8 mouse cellular contexts compared by ENCODE assay signal in the genomic region with DNA sequence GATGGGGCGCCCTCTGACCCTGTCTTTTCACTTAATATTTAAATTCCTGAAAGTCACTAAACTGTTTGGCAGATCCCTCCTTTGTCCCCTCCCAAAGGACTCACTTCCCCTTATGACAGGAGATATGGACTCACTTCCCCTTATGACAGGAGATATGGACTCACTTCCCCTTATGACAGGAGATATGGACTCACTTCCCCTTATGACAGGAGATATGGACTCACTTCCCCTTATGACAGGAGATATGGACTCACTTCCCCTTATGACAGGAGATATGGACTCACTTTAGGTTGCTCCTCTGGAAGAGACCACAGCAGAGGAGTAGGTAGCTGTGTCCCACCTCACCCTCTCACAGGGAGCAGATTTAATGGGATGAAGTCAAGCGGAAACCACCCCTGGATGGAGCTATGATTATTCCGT.
DNase-seq lines count a peak whose midpoint lies in the region; ATAC-seq and TF ChIP-seq lines count a peak whose summit lies in the region.
"Not testable (repeated sequence)": the region's sequence is repeated elsewhere in the genome, so short reads cannot be mapped to it uniquely, and the experiment has no call there.

No protein-coding gene starts in this region.

- not testable (repeated sequence) for H3K36me3 ChIP-seq in CH12.LX (replicated peaks in 1 of 2; ENCODE audit: control insufficient read depth in 1 of 2, insufficient read depth in 1 of 2, low read length in 1 of 2); embryonic facial prominence, embryonic 12.5 days; forebrain, postnatal 0 days (ENCODE audit: insufficient read depth); intestine, embryonic 16.5 days (ENCODE audit: control insufficient read depth, insufficient read depth, low read length); lung, embryonic 14.5 days (ENCODE audit: insufficient read depth); midbrain, postnatal 0 days (ENCODE audit: insufficient read depth, low read length); stomach, embryonic 16.5 days (ENCODE audit: control insufficient read depth, insufficient read depth, low read length)
- peaks cover 20% of the 10 kb centered on the region for H3K36me3 ChIP-seq in limb, embryonic 13.5 days

- not testable (repeated sequence) for H3K4me1 ChIP-seq in CH12.LX (ENCODE audit: control insufficient read depth in 1 of 2, insufficient read depth in 2 of 2); forebrain, postnatal 0 days (ENCODE audit: insufficient read depth); midbrain, postnatal 0 days (ENCODE audit: insufficient read depth, low read length)
- H3K4me1 ChIP-seq in embryonic facial prominence, embryonic 12.5 days: peaks cover 50% of the 10 kb centered on the region
- H3K4me1 ChIP-seq in intestine, embryonic 16.5 days (ENCODE audit: control insufficient read depth, insufficient read depth, low read length): peaks cover 40% of the 10 kb centered on the region
- H3K4me1 ChIP-seq in limb, embryonic 13.5 days: peaks cover 58% of the 10 kb centered on the region
- H3K4me1 ChIP-seq in lung, embryonic 14.5 days (ENCODE audit: insufficient read depth): peaks cover 17% of the 10 kb centered on the region; the same call in 1 of the 2 replicates
- peaks cover 32% of the 10 kb centered on the region for H3K4me1 ChIP-seq in stomach, embryonic 16.5 days (ENCODE audit: control insufficient read depth, insufficient read depth, low read length)

- not testable (repeated sequence) for H3K4me2 ChIP-seq in CH12.LX (ENCODE audit: insufficient read depth, low read depth, poor library complexity, severe bottlenecking); intestine, embryonic 16.5 days (ENCODE audit: low read depth, low read length)
- peak overlapping the region; percentile 37; the same call in 1 of the 2 replicates for H3K4me2 ChIP-seq in embryonic facial prominence, embryonic 12.5 days (replicated peaks)
- H3K4me2 ChIP-seq in forebrain, postnatal 0 days (ENCODE audit: low read depth): 0 out of 2 replicates have a peak overlapping the region, but pooled peaks have one; percentile 30
- peak overlapping the region; percentile 50 for H3K4me2 ChIP-seq in limb, embryonic 13.5 days (replicated peaks)
- peak overlapping the region; percentile 36 for H3K4me2 ChIP-seq in lung, embryonic 14.5 days
- H3K4me2 ChIP-seq in midbrain, postnatal 0 days (ENCODE audit: low read depth, low read length, poor library complexity, severe bottlenecking): 0 out of 2 replicates have a peak overlapping the region, but pooled peaks have one; percentile 24
- H3K4me2 ChIP-seq in stomach, embryonic 16.5 days (ENCODE audit: low read depth, low read length): peak overlapping the region; percentile 22; the same call in 1 of the 2 replicates

- TF ChIP-seq CTCF in CH12.LX (conservative IDR thresholded peaks at IDR 0.05 in 1 of 2, IDR thresholded peaks at IDR 0.05 in 1 of 2; ENCODE audit: low read depth in 2 of 2, low read length in 2 of 2); forebrain, postnatal 0 days (IDR thresholded peaks at IDR 0.05; ENCODE audit: low read depth); lung, embryonic 14.5 days (IDR thresholded peaks at IDR 0.05; ENCODE audit: low read depth); midbrain, postnatal 0 days (IDR thresholded peaks at IDR 0.05): not testable (repeated sequence)

- TF ChIP-seq EP300 in CH12.LX (IDR thresholded peaks at IDR 0.05; ENCODE audit: low read length): not testable (repeated sequence)

- peaks cover 43% of the 10 kb centered on the region for H3K9me3 ChIP-seq in CH12.LX (replicated peaks; ENCODE audit: low read length)
- H3K9me3 ChIP-seq in embryonic facial prominence, embryonic 12.5 days; forebrain, postnatal 0 days (ENCODE audit: low read length); intestine, embryonic 16.5 days (ENCODE audit: control insufficient read depth, low read length); limb, embryonic 13.5 days; lung, embryonic 14.5 days (ENCODE audit: low read depth, low read length); midbrain, postnatal 0 days (ENCODE audit: low read length); stomach, embryonic 16.5 days (replicated peaks; ENCODE audit: control insufficient read depth, low read length): not testable (repeated sequence)

- not testable (repeated sequence) for H3K79me2 ChIP-seq in CH12.LX (replicated peaks; ENCODE audit: control insufficient read depth, extremely low read depth, insufficient read depth, poor library complexity, severe bottlenecking)

- not testable (repeated sequence) for ATAC-seq in embryonic facial prominence, embryonic 12.5 days (ENCODE audit: insufficient number of reproducible peaks, insufficient read depth, low FRiP score, low TSS enrichment); forebrain, postnatal 0 days; intestine, embryonic 16.5 days; limb, embryonic 13.5 days (ENCODE audit: low FRiP score, low read depth); lung, embryonic 14.5 days (ENCODE audit: insufficient read depth); midbrain, postnatal 0 days (ENCODE audit: low FRiP score); stomach, embryonic 16.5 days (ENCODE audit: insufficient read depth, low FRiP score)

- TF ChIP-seq POLR2A in CH12.LX (IDR thresholded peaks at IDR 0.05; ENCODE audit: low read depth, low read length): not testable (repeated sequence)

- H3K4me3 ChIP-seq in CH12.LX (replicated peaks in 1 of 3; ENCODE audit: low read depth in 2 of 3, low read length in 2 of 3, poor library complexity in 1 of 3); embryonic facial prominence, embryonic 12.5 days; forebrain, postnatal 0 days (ENCODE audit: low read depth, low read length); intestine, embryonic 16.5 days (ENCODE audit: low read length); limb, embryonic 13.5 days; lung, embryonic 14.5 days (ENCODE audit: low read depth, low read length); midbrain, postnatal 0 days (ENCODE audit: low read depth, low read length); stomach, embryonic 16.5 days (replicated peaks; ENCODE audit: low read length): not testable (repeated sequence)

- TF ChIP-seq RAD21 in CH12.LX (IDR thresholded peaks at IDR 0.05; ENCODE audit: low read depth, low read length): not testable (repeated sequence)

- H3K27ac ChIP-seq in CH12.LX (ENCODE audit: insufficient read depth, low read depth); forebrain, postnatal 0 days (ENCODE audit: low read depth, low read length); lung, embryonic 14.5 days (ENCODE audit: low read depth); midbrain, postnatal 0 days (ENCODE audit: low read depth, low read length): not testable (repeated sequence)
- H3K27ac ChIP-seq in embryonic facial prominence, embryonic 12.5 days: peak overlapping the region; percentile 88
- H3K27ac ChIP-seq in intestine, embryonic 16.5 days (ENCODE audit: low read length): peak overlapping the region; percentile 66
- peak overlapping the region; percentile 74 for H3K27ac ChIP-seq in limb, embryonic 13.5 days
- H3K27ac ChIP-seq in stomach, embryonic 16.5 days (ENCODE audit: low read length): peak overlapping the region; percentile 67

- not testable (repeated sequence) for H3K27me3 ChIP-seq in CH12.LX (replicated peaks); embryonic facial prominence, embryonic 12.5 days; forebrain, postnatal 0 days (ENCODE audit: insufficient read depth, low read length); intestine, embryonic 16.5 days (replicated peaks; ENCODE audit: control insufficient read depth, insufficient read depth, low read length); lung, embryonic 14.5 days (ENCODE audit: insufficient read depth, low read length); midbrain, postnatal 0 days (ENCODE audit: insufficient read depth, low read length); stomach, embryonic 16.5 days (ENCODE audit: control insufficient read depth, insufficient read depth, low read length)
- peaks cover 12% of the 10 kb centered on the region; the same call in 1 of the 2 replicates for H3K27me3 ChIP-seq in limb, embryonic 13.5 days

- DNase-seq in CH12.LX (ENCODE audit: extremely low read depth): peak; percentile 6
- DNase-seq in forebrain, postnatal 0 days; lung, embryonic 14.5 days; midbrain, postnatal 0 days (ENCODE audit: low spot score): not testable (repeated sequence)

- in situ Hi-C loops in CH12.LX (cut with MboI; ENCODE audit: low pct_ligation_motif_present, low pct_unique_long_range_greater_than_20kb, low sequenced_read_pairs): not testable (repeated sequence)

- H3K9ac ChIP-seq in CH12.LX (ENCODE audit: insufficient read depth, low read depth); embryonic facial prominence, embryonic 12.5 days; forebrain, postnatal 0 days; limb, embryonic 13.5 days; lung, embryonic 14.5 days; midbrain, postnatal 0 days (replicated peaks; ENCODE audit: low read length, poor library complexity, severe bottlenecking); stomach, embryonic 16.5 days (ENCODE audit: low read length): not testable (repeated sequence)
- peak overlapping the region; percentile 49; the same call in 1 of the 2 replicates for H3K9ac ChIP-seq in intestine, embryonic 16.5 days (ENCODE audit: low read depth, low read length)

- WGBS in embryonic facial prominence, embryonic 12.5 days: 70% methylated on average over 3 of the region's 3 CpGs
- 89% methylated on average over 3 of the region's 3 CpGs for WGBS in forebrain, postnatal 0 days
- whole genome bisulfite sequencing in intestine, embryonic 16.5 days: 78% methylated on average over 3 of the region's 3 CpGs
- 76% methylated on average over 3 of the region's 3 CpGs for WGBS in limb, embryonic 13.5 days
- WGBS in lung, embryonic 14.5 days: 75% methylated on average over 3 of the region's 3 CpGs
- 85% methylated on average over 3 of the region's 3 CpGs for WGBS in midbrain, postnatal 0 days
- 80% methylated on average over 3 of the region's 3 CpGs for WGBS in stomach, embryonic 16.5 days

- dilution Hi-C loops in CH12.LX (cut with MboI; ENCODE audit: extremely low pct_ligation_motif_present, extremely low pct_unique_long_range_greater_than_20kb, low sequenced_read_pairs): not testable (repeated sequence)
